Mouse (Mus musculus): ENCODE results near the gene Pcnp. TPM values are rescaled to one million over a fixed set of nuclear protein-coding genes. Genes with fewer than 3 reads are reported as not detected.
A peak's percentile ranks its signal among the peaks of the same experiment; 100 is the strongest.
"Not testable (repeated sequence)": the region's sequence is repeated elsewhere in the genome, so short reads cannot be mapped to it uniquely, and the experiment has no call there.

Gene Pcnp
- total and polyA plus RNA-seq, 3 experiments = 15.1 to 50.7 (median 47.1) TPM

DNA sequence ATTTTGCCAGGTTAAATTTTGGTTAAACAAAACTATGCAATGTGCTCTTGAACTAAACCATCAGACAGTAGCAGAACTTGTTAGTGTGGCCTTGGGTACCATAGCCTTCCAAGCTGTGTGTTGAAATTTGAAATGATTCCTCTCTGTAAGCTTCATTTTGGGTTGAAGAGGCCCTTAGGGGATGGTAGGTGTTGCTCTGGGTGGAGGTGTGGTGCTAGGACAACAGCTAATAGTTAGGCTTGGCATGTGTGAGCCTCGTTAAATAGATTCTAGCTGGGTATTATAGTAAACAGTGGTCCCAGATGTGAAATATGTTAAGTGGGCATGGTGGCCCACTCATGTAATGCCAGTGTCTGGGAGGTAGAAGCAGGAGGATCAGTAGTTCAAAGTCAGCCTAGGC, 62.3 kb downstream of the Pcnp start:
- TF ChIP-seq POLR2A (IDR thresholded peaks at IDR 0.05; ENCODE audit: insufficient read depth, low read depth, low read length) (no peak), EP300 (IDR thresholded peaks at IDR 0.05; ENCODE audit: insufficient read depth, low read depth, low read length) (no peak), CTCF (IDR thresholded peaks at IDR 0.05) (no peak)
- no peak for DNase-seq
- H3K36me3 ChIP-seq (ENCODE audit: control insufficient read depth, insufficient read depth, low read length) = peaks cover 34% of the 10 kb centered on the region
- H3K9ac ChIP-seq (ENCODE audit: low read depth, low read length) = peak overlapping the region; percentile 69
- H3K79me2 ChIP-seq (replicated peaks; ENCODE audit: control insufficient read depth, insufficient read depth, low read length) = 0 out of 2 replicates have a peak, but pooled peaks cover 3% of the 10 kb centered on the region
- no peaks in the 10 kb centered on the region for H3K27me3 ChIP-seq (ENCODE audit: control insufficient read depth, insufficient read depth, low read length)
- peaks cover 3% of the 10 kb centered on the region for H3K4me1 ChIP-seq (ENCODE audit: control insufficient read depth, insufficient read depth, low read length)
- 9% methylated on average over 1 of the region's 1 CpGs for WGBS
- H3K27ac ChIP-seq = no peak overlapping the region
- H3K4me3 ChIP-seq = peak overlapping the region; percentile 89
- intact Hi-C loops (cut with DNase I) = loop anchor here (2.0 to 5.0 kb wide), 2 partner anchors 108 to 165 kb away; no protein-coding TSS in a partner anchor

DNA sequence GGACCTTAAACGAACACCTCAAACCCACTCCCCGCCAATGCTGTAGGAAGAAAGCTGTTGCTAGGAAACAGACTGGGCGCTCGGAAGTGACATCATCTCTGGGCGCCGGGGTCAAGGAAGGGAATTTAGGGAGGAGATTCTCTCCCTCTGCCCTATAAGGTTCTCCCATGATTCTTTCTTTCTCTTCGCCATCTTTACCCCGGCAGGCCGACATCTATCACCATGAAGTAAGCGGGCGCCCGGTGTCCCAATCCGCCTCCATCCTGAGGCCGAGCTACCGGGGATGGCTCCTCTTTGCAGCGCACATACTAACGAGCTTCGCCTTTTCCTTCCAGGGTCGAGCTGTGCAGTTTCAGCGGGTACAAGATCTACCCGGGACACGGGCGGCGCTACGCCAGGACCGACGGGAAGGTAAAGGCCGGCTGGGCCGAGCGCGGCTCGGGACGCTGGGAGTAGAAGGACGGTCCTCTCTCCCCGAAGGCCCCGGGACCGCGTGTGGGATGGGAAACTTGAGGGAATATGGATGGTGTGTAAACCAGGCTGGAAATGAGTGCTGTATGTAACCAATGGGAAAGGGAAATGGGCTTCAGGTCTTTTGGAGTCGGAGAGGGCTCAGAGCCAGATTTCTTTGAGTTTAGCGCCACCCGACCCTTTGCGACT, 63.2 kb downstream of the Pcnp start, which contains the start of gene Rpl24:
Gene Rpl24 (plus strand): TSS at position 64 of the 660 bp plus-strand sequence.
- H3K27me3 ChIP-seq (ENCODE audit: control insufficient read depth, insufficient read depth, low read length) = no peaks in the 10 kb centered on the region
- peaks cover 27% of the 10 kb centered on the region for H3K36me3 ChIP-seq (ENCODE audit: control insufficient read depth, insufficient read depth, low read length)
- TF ChIP-seq POLR2A (IDR thresholded peaks at IDR 0.05; ENCODE audit: insufficient read depth, low read depth, low read length) (peak; percentile 85), CTCF (IDR thresholded peaks at IDR 0.05) (no peak), EP300 (IDR thresholded peaks at IDR 0.05; ENCODE audit: insufficient read depth, low read depth, low read length) (peak; percentile 76)
- 0 out of 2 replicates have a peak, but pooled peaks cover 3% of the 10 kb centered on the region for H3K79me2 ChIP-seq (replicated peaks; ENCODE audit: control insufficient read depth, insufficient read depth, low read length)
- intact Hi-C loops (cut with DNase I) = loop anchor here (2.0 to 5.0 kb wide), 2 partner anchors 108 to 166 kb away; no protein-coding TSS in a partner anchor
- peak within 1 kb of the TSS; percentile 84 for H3K27ac ChIP-seq
- peaks cover 3% of the 10 kb centered on the region for H3K4me1 ChIP-seq (ENCODE audit: control insufficient read depth, insufficient read depth, low read length)
- H3K9ac ChIP-seq (ENCODE audit: low read depth, low read length) = peak within 1 kb of the TSS; percentile 95
- WGBS = under 1% methylated on average over 42 of the region's 42 CpGs
- peak within 1 kb of the TSS; percentile 89 for H3K4me3 ChIP-seq
- DNase-seq = peak; percentile 94 to 98

DNA sequence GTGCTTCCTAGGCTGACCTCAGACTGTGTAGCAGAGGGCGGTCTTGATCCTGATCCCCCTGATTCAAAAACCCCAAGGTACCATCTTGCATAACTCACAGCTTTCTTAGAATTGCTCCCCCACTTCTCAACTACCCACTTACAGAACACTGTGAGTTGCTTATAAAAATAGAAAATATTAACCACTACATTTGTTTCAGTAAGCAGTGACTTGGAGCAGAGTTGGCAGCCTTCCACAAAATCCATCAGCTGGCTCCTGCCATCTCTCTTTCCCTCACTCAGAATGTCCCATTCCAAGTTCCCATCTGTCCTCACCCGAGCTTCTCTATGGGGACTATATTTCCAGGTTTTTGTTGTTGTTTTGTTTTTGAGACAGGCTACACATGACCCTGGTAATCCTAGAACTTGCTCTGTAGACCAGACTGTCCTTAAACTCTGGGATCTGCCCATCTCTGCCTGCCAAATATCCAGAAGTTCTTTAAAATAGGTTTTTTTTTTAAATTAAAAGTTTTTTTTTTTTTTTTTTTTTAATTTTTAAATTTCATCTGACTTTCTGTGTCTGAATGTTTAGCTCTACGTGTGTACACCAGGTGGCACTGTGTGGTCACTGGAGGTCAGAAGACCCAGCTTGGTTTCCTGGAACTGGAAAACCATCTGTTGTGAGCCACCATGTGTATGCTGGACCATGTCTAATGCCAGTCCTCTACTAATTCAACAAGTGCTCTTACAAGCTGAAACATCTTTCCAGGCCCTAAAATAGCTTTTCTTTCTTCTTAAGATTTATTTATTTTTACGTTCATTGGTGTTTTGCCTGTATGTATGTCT, 65.2 kb downstream of the Pcnp start:
- no peak for TF ChIP-seq EP300 (IDR thresholded peaks at IDR 0.05; ENCODE audit: insufficient read depth, low read depth, low read length)
- TF ChIP-seq POLR2A (IDR thresholded peaks at IDR 0.05; ENCODE audit: insufficient read depth, low read depth, low read length) = no peak
- TF ChIP-seq CTCF (IDR thresholded peaks at IDR 0.05) = peak; percentile 70
- H3K79me2 ChIP-seq (replicated peaks; ENCODE audit: control insufficient read depth, insufficient read depth, low read length) = 0 out of 2 replicates have a peak, but pooled peaks cover 3% of the 10 kb centered on the region
- intact Hi-C loops (cut with DNase I) = loop anchor here (2.0 kb wide), 1 partner anchor 100 kb away; no protein-coding TSS in a partner anchor
- no peak overlapping the region for H3K4me3 ChIP-seq
- H3K36me3 ChIP-seq (ENCODE audit: control insufficient read depth, insufficient read depth, low read length) = peaks cover 12% of the 10 kb centered on the region
- peak in 1 of 2 experiments; percentile 40 for DNase-seq
- H3K27ac ChIP-seq = no peak overlapping the region
- H3K27me3 ChIP-seq (ENCODE audit: control insufficient read depth, insufficient read depth, low read length) = no peaks in the 10 kb centered on the region
- H3K9ac ChIP-seq (ENCODE audit: low read depth, low read length) = no peak overlapping the region
- H3K4me1 ChIP-seq (ENCODE audit: control insufficient read depth, insufficient read depth, low read length) = peaks cover 3% of the 10 kb centered on the region
- WGBS = 58% methylated on average over 4 of the region's 4 CpGs

DNA sequence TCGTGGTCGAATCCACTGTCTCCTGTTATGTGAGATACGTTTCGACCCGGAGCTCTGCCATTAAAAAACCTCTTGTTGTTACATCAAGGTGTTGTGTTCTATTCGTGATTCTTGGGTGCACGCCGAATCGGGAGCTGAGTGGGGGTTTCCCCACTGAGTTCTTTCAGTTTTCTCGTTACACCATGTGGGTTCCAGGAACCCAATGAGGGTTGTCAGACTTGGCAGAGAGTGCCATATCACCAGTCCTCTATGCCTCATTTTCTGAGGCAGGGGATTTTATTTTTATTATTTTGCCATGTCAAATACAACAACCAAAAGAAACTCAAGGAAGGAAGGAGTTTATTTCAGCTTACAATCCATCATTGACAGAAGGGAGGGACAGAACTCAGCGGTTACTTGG, 66.5 kb downstream of the Pcnp start:
- H3K79me2 ChIP-seq (replicated peaks; ENCODE audit: control insufficient read depth, insufficient read depth, low read length); H3K4me3 ChIP-seq; intact Hi-C loops (cut with DNase I); H3K36me3 ChIP-seq (ENCODE audit: control insufficient read depth, insufficient read depth, low read length); H3K9ac ChIP-seq (ENCODE audit: low read depth, low read length); DNase-seq; H3K27ac ChIP-seq; H3K27me3 ChIP-seq (ENCODE audit: control insufficient read depth, insufficient read depth, low read length); H3K4me1 ChIP-seq (ENCODE audit: control insufficient read depth, insufficient read depth, low read length): not testable (repeated sequence)
- WGBS = 89% methylated on average over 6 of the region's 11 CpGs

Small RNAs within 50 kb of the gene (microRNA-seq; reads per million reads assigned to microRNA genes)
- 0 reads per million in 2 experiments for gene Gm24047

Other genes with a start within 250 kb of the Pcnp start
- 1 to 10 TPM; 2.1 to 2.3 TPM for gene Nfkbiz, start 190.8 kb downstream of the Pcnp start, total RNA-seq (2021)
- 2.8 and 3.4 TPM in 2 replicates for gene Nfkbiz, start 190.8 kb downstream of the Pcnp start, polyA plus RNA-seq (2012; rRNA removed)
- gene Nxpe3, start 134.5 kb downstream of the Pcnp start, total RNA-seq (2021) = under 1 TPM; 0.43 to 0.44 TPM
- gene Nxpe3, start 134.5 kb downstream of the Pcnp start, polyA plus RNA-seq (2012; rRNA removed) = 0.51 and 0.82 TPM in 2 replicates
- 1 to 10 TPM; 3.3 to 5.6 TPM for gene Cep97, start 94.9 kb downstream of the Pcnp start, total RNA-seq (2021)
- 1.1 and 1.5 TPM in 2 replicates for gene Cep97, start 94.9 kb downstream of the Pcnp start, polyA plus RNA-seq (2012; rRNA removed)
- gene Rpl24, start 63.5 kb downstream of the Pcnp start, total RNA-seq (2021) = 100 to 1,000 TPM; 494 to 591 TPM
- 185 and 205 TPM in 2 replicates for gene Rpl24, start 63.5 kb downstream of the Pcnp start, polyA plus RNA-seq (2012; rRNA removed)
- 10 to 100 TPM; 10.3 to 11.2 TPM for gene Zbtb11, start 55.9 kb downstream of the Pcnp start, total RNA-seq (2021)
- 2.3 and 4.5 TPM in 2 replicates for gene Zbtb11, start 55.9 kb downstream of the Pcnp start, polyA plus RNA-seq (2012; rRNA removed)
- 10 to 100 TPM; 12.0 TPM for gene Trmt10c, start 8.1 kb upstream of the Pcnp start, total RNA-seq (2021)
- 2.5 and 4.2 TPM in 2 replicates for gene Trmt10c, start 8.1 kb upstream of the Pcnp start, polyA plus RNA-seq (2012; rRNA removed)
- 10 to 100 TPM; 14.4 to 15.6 TPM for gene Senp7, start 18.6 kb upstream of the Pcnp start, total RNA-seq (2021)
- 2.9 and 6.1 TPM in 2 replicates for gene Senp7, start 18.6 kb upstream of the Pcnp start, polyA plus RNA-seq (2012; rRNA removed)
- under 1 TPM; 0.05 to 0.11 TPM for gene Impg2, start 174.6 kb upstream of the Pcnp start, total RNA-seq (2021)
- 0.06 TPM in 1 of 2 replicates, not detected in the other for gene Impg2, start 174.6 kb upstream of the Pcnp start, polyA plus RNA-seq (2012; rRNA removed)